Mouse (Mus musculus) CD8-positive naive resting alpha-beta T cell, adult 2 months (primary cell): Measurements from ENCODE around the gene Sapcd2.

Experiments
- DNase-seq, 2 experiments: peaks; one replicate each; pipeline ENCODE4 v3.0.0; 2022; ENCODE audit warnings: low read depth in 2 of 2, low spot score in 2 of 2

Gene Sapcd2

GRCm38 (mm10) chr2:25371764-25372643, at the start of gene Sapcd2:
Gene Sapcd2 (plus strand): TSS chr2:25372321.
- DNase-seq: peak; percentile 79 to 86

- DNase-seq: no peak
Measured at GRCm38 (mm10) chr2:25326036-25326435, 46.1 kb upstream of the Sapcd2 start.

GRCm38 (mm10) chr2:25328440-25328839, 43.7 kb upstream of the Sapcd2 start:
- DNase-seq: no peak

- DNase-seq: no peak
Measured at GRCm38 (mm10) chr2:25331470-25331869, 40.7 kb upstream of the Sapcd2 start.

- peak; percentile 99 for DNase-seq
Measured at GRCm38 (mm10) chr2:25332286-25333160, 39.6 kb upstream of the Sapcd2 start, which contains the start of gene Man1b1. Gene Man1b1 (plus strand): TSS chr2:25332338.

GRCm38 (mm10) chr2:25333569-25333968, 38.6 kb upstream of the Sapcd2 start:
- DNase-seq: no peak

- DNase-seq: no peak
Measured at GRCm38 (mm10) chr2:25338303-25338702, 33.8 kb upstream of the Sapcd2 start.

GRCm38 (mm10) chr2:25348162-25348561, 24.0 kb upstream of the Sapcd2 start:
- DNase-seq: no peak

- no peak for DNase-seq
Measured at GRCm38 (mm10) chr2:25349499-25349898, 22.6 kb upstream of the Sapcd2 start.

GRCm38 (mm10) chr2:25350701-25351100, 21.4 kb upstream of the Sapcd2 start:
- no peak for DNase-seq

GRCm38 (mm10) chr2:25354211-25354610, 17.9 kb upstream of the Sapcd2 start:
- no peak for DNase-seq

- no peak for DNase-seq
Measured at GRCm38 (mm10) chr2:25355419-25356066, 16.6 kb upstream of the Sapcd2 start.

- peak in 1 of 2 experiments; percentile 63 for DNase-seq
Measured at GRCm38 (mm10) chr2:25356208-25357079, 15.7 kb upstream of the Sapcd2 start, which contains the start of gene Dpp7. Gene Dpp7 (minus strand): TSS chr2:25356359.

GRCm38 (mm10) chr2:25359848-25360247, 12.3 kb upstream of the Sapcd2 start:
- DNase-seq: no peak

- DNase-seq: no peak
Measured at GRCm38 (mm10) chr2:25363478-25364178, 8.5 kb upstream of the Sapcd2 start.

GRCm38 (mm10) chr2:25364313-25364712, 7.8 kb upstream of the Sapcd2 start:
- DNase-seq: no peak

GRCm38 (mm10) chr2:25364761-25365090, 7.4 kb upstream of the Sapcd2 start:
- no peak for DNase-seq

- DNase-seq: peak in 1 of 2 experiments; percentile 28
Measured at GRCm38 (mm10) chr2:25365091-25365761, 6.9 kb upstream of the Sapcd2 start, which contains the start of gene Uap1l1. Gene Uap1l1 (minus strand): TSS chr2:25365682.

GRCm38 (mm10) chr2:25369996-25370395, 2.1 kb upstream of the Sapcd2 start:
- no peak for DNase-seq
